Mouse (Mus musculus) liver, embryonic 11.5 days (tissue): ENCODE data around the gene Glb1l2. TPM values are rescaled to one million over a fixed set of nuclear protein-coding genes. Genes with fewer than 3 reads are reported as not detected.

Source experiments
- ATAC-seq: fragments of 200-750 bp; cut with Nextera tagmentation; replicated peaks from 2 replicates; pipeline ENCODE4 v1.8.0; 2017; ENCODE audit warnings: moderate number of reproducible peaks, mild to moderate bottlenecking, moderate TSS enrichment, moderate library complexity; ENCODE audit not compliant: low FRiP score
- DNase-seq: peaks from one replicate; pipeline ENCODE4 v3.0.0-alpha.2; 2017; ENCODE audit warnings: low spot score
- H3K27ac ChIP-seq: fragments of 300-500 bp; sonication (generic); 2 replicates; pipeline ENCODE4 v1.5.1; 2014; ENCODE audit warnings: mild to moderate bottlenecking, low read depth, low read length, control low read depth
- H3K27me3 ChIP-seq: fragments of 300-500 bp; sonication (generic); replicated peaks from 2 replicates; pipeline ENCODE4 v1.6.1; 2014; ENCODE audit warnings: low read length, mixed read lengths; ENCODE audit not compliant: control insufficient read depth, insufficient read depth
- H3K36me3 ChIP-seq: fragments of 300-500 bp; sonication (generic); 2 replicates; pipeline ENCODE4 v1.6.1; 2014; ENCODE audit warnings: mild to moderate bottlenecking, low read length, moderate library complexity, mixed read lengths; ENCODE audit not compliant: control insufficient read depth, insufficient read depth
- H3K4me1 ChIP-seq: fragments of 300-500 bp; sonication (generic); replicated peaks from 2 replicates; pipeline ENCODE4 v1.6.1; 2014; ENCODE audit warnings: low read length, mixed read lengths; ENCODE audit not compliant: control insufficient read depth, insufficient read depth
- H3K4me2 ChIP-seq: fragments of 300-500 bp; sonication (generic); 2 replicates; pipeline ENCODE4 v1.6.1; 2014; ENCODE audit warnings: mild to moderate bottlenecking, control low read depth, moderate library complexity
- H3K4me3 ChIP-seq: fragments of 300-500 bp; sonication (generic); 2 replicates; pipeline ENCODE4 v1.5.1; 2014; ENCODE audit warnings: low read depth, low read length, control low read depth
- H3K9ac ChIP-seq: fragments of 300-500 bp; sonication (generic); 2 replicates; pipeline ENCODE4 v1.6.1; 2014; ENCODE audit warnings: low read depth, low read length, control low read depth
- H3K9me3 ChIP-seq: fragments of 300-500 bp; sonication (generic); 2 replicates; pipeline ENCODE4 v1.6.1; 2016; ENCODE audit warnings: low read length, inconsistent platforms, mixed read lengths; ENCODE audit not compliant: control insufficient read depth
- WGBS: fragments of 180-500 bp; shearing (Covaris S2); extraction: QIAGEN DNeasy Blood & Tissue Kit; methylation state at CpG from one replicate; pipeline ENCODE4 v1.1.7; 2014; 5-methylcytosine and 5-hydroxymethylcytosine counted together
- polyA plus RNA-seq: library from polyadenylated mRNA; unstranded; fragments of >200 nt; fragmentation: Nextera tagmentation; extraction: Ambion mirVana; gene quantifications from 2 replicates; pipeline ENCODE4 v1.2.1, GENCODE M21; 2014

Gene Glb1l2
- polyA plus RNA-seq: 0.88 and 1.6 TPM in 2 replicates

DNA sequence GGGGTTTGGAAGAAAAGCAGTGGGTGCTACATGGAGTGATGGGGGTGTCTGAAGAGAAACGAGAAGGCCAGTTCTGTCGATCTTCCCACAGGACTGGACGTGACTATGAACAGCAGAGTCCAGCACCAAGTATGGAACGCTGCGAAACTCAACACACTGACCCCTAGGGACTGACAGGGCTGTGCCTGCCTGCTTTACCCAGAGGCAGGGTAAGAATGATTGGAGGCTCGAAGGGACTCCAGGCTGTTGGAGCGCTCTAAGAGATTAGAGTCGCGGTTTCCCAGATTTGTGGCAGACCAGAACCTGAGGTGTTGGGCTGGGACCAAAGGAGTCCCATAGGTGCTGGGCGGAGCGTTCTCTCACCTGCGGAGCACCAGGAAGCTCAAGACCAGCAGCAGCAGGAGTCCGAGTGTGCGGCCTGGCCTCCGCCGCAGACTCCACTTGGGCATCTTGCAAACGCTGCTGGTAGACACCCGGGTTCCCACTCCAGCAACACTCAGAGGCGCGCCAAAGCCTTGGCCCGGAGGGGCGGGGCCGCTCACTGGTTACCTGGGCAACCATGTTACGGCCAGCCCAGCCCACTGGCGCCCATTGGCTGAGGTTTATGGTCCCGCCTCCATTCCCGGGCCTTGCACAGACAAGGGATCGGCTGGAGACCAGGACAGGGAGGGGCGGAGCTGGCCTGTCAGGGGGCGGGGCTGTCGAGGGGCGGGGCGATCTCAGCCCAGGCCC, at the start of gene Glb1l2:
TSS of gene Glb1l2 (minus strand) at position 534 of the 732 bp plus-strand sequence.
- H3K27ac ChIP-seq: no peak within 1 kb of the TSS
- no peak within 1 kb of the TSS for H3K9ac ChIP-seq
- no peaks in the 10 kb centered on the region for H3K9me3 ChIP-seq
- DNase-seq (peak; percentile 86), ATAC-seq (peak; percentile 100)
- no peaks in the 10 kb centered on the region for H3K27me3 ChIP-seq
- H3K4me1 ChIP-seq: no peaks in the 10 kb centered on the region
- no peaks in the 10 kb centered on the region for H3K36me3 ChIP-seq
- peak within 1 kb of the TSS; percentile 36 for H3K4me3 ChIP-seq
- H3K4me2 ChIP-seq: peak within 1 kb of the TSS; percentile 66
- 2% methylated on average over 33 of the region's 33 CpGs for WGBS

DNA sequence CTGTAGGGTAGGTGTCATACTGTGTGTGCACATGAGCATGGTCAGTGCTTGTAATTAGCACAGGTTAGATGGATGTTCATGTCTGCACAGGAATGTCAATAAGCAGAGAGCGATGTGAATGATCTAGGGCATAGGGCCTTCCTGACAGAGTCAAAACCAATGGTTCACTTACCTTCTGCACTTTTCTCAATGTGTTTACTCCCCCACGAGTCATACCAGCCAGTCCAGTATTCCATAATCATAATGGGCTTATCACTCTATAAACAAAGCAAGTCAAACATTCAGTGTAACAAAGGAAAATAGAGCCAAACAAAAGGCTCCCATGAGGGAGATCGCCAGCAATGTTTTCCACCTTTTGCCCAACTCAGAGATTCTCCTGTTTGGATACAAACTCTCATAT, 24.8 kb upstream of the Glb1l2 start:
- ATAC-seq: no peak

GRCm38 (mm10) chr9:26819942-26820341, 13.7 kb upstream of the Glb1l2 start:
- no peak overlapping the region for H3K4me3 ChIP-seq
- DNase-seq (no peak), ATAC-seq (no peak)
- H3K9ac ChIP-seq: no peak overlapping the region
- 57% methylated on average over 1 of the region's 1 CpGs for WGBS
- no peaks in the 10 kb centered on the region for H3K27me3 ChIP-seq
- H3K36me3 ChIP-seq: no peaks in the 10 kb centered on the region
- H3K9me3 ChIP-seq: no peaks in the 10 kb centered on the region
- no peak overlapping the region for H3K4me2 ChIP-seq
- H3K27ac ChIP-seq: no peak overlapping the region
- no peaks in the 10 kb centered on the region for H3K4me1 ChIP-seq

More for the DNA sequence above, 24.8 kb upstream of the Glb1l2 start:
- Histone ChIP-seq H3K4me1 (no peaks in the 10 kb centered on the region), H3K9me3 (no peaks in the 10 kb centered on the region), H3K9ac (no peak overlapping the region), H3K4me3 (no peak overlapping the region), H3K36me3 (no peaks in the 10 kb centered on the region), H3K4me2 (no peak overlapping the region), H3K27ac (no peak overlapping the region), H3K27me3 (no peaks in the 10 kb centered on the region)
- no peak for DNase-seq
- 67% methylated on average over 3 of the region's 3 CpGs for WGBS

DNA sequence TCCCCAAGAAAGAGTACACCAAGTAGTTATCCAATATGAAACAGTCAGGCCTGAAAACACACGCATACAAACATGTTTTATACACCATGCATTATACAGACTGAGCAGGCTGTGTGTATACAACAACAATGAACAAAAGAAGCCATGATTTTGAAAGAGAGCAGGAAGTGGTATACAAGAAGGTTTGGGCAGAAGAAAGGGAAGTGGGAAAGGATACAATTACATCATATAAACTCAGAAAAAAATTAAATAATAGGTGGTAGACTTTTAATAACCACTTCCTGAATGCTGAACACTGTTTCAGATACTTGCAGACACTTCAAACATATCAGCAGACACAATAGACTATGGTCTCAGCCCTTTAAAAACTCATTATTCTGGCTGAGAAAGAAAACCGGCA, 2.5 kb upstream of the Glb1l2 start:
- Histone ChIP-seq H3K4me2 (no peak overlapping the region), H3K9ac (no peak overlapping the region), H3K27me3 (no peaks in the 10 kb centered on the region), H3K36me3 (no peaks in the 10 kb centered on the region), H3K4me3 (no peak overlapping the region), H3K4me1 (no peaks in the 10 kb centered on the region), H3K27ac (no peak overlapping the region), H3K9me3 (no peaks in the 10 kb centered on the region)
- DNase-seq (no peak), ATAC-seq (no peak)
- WGBS: 80% methylated on average over 2 of the region's 2 CpGs

- ATAC-seq: no peak
- Histone ChIP-seq H3K27me3 (no peaks in the 10 kb centered on the region), H3K4me1 (no peaks in the 10 kb centered on the region), H3K27ac (no peak overlapping the region), H3K36me3 (no peaks in the 10 kb centered on the region), H3K9ac (no peak overlapping the region), H3K4me3 (no peak overlapping the region), H3K9me3 (no peaks in the 10 kb centered on the region), H3K4me2 (no peak overlapping the region)
- DNase-seq: no peak
Observed at GRCm38 (mm10) chr9:26804321-26804720, 1.9 kb downstream of the Glb1l2 start.

- Histone ChIP-seq H3K27ac (no peak overlapping the region), H3K36me3 (no peaks in the 10 kb centered on the region), H3K4me2 (no peak overlapping the region), H3K9ac (no peak overlapping the region), H3K4me3 (no peak overlapping the region), H3K9me3 (no peaks in the 10 kb centered on the region), H3K27me3 (no peaks in the 10 kb centered on the region), H3K4me1 (no peaks in the 10 kb centered on the region)
- 89% methylated on average over 2 of the region's 2 CpGs for WGBS
- ATAC-seq: no peak
- DNase-seq: no peak
Observed at GRCm38 (mm10) chr9:26800357-26800756, 5.9 kb downstream of the Glb1l2 start.

DNA sequence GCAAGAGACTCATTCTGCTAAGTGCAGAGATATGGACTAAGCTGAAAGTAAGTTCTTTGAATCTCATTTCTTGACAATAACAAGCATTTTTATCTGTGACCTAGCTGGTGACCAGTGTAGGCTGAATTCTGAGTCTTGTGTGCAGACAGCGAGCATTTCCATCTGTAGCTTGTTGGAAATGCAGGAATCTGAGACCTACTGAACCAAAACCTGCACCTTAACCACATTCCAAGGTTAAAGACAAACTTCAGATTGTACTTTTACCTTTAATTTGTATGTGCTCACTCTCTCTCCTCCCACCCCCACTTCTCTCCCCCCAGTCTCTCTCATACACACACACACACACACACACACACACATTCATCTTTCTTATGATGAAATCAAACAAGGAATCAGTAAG, 7.5 kb downstream of the Glb1l2 start:
- Histone ChIP-seq H3K4me2 (no peak overlapping the region), H3K9ac (no peak overlapping the region), H3K9me3 (no peaks in the 10 kb centered on the region), H3K4me1 (no peaks in the 10 kb centered on the region), H3K27ac (no peak overlapping the region), H3K36me3 (no peaks in the 10 kb centered on the region), H3K4me3 (no peak overlapping the region), H3K27me3 (no peaks in the 10 kb centered on the region)
- ATAC-seq (no peak), DNase-seq (no peak)
- WGBS: 61% methylated on average over 1 of the region's 1 CpGs

DNA sequence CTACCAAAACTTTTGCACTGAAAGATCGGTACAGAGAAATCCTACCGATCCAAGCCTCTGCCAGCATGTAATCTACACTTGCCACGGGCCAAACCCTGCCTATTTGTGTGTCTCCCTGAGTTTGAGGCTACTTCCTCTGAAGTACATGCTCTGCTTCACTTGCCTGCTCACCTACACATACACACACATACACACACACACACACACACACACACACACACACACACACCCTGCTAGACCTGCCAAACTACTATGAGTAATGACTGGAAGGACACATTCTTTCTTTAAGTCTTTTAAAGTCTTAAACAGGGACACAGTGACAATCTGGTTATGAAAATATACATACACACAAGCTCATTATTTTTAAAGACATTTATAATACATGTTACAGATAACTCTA, 8.1 kb downstream of the Glb1l2 start:
- ATAC-seq (no peak), DNase-seq (no peak)
- Histone ChIP-seq H3K4me1 (no peaks in the 10 kb centered on the region), H3K4me3 (no peak overlapping the region), H3K9ac (no peak overlapping the region), H3K27ac (no peak overlapping the region), H3K9me3 (no peaks in the 10 kb centered on the region), H3K27me3 (no peaks in the 10 kb centered on the region), H3K36me3 (no peaks in the 10 kb centered on the region), H3K4me2 (no peak overlapping the region)
- WGBS: 81% methylated on average over 3 of the region's 3 CpGs

GRCm38 (mm10) chr9:26792829-26793228, 13.4 kb downstream of the Glb1l2 start:
- H3K36me3 ChIP-seq: no peaks in the 10 kb centered on the region
- no peak overlapping the region for H3K4me2 ChIP-seq
- no peaks in the 10 kb centered on the region for H3K4me1 ChIP-seq
- no peak overlapping the region for H3K27ac ChIP-seq
- no peak overlapping the region for H3K4me3 ChIP-seq
- no peaks in the 10 kb centered on the region for H3K9me3 ChIP-seq
- WGBS: 66% methylated on average over 3 of the region's 3 CpGs
- no peak for DNase-seq
- no peak overlapping the region for H3K9ac ChIP-seq
- ATAC-seq: no peak
- no peaks in the 10 kb centered on the region for H3K27me3 ChIP-seq
